Mouse (Mus musculus) liver, embryonic 13.5 days (tissue): ENCODE data around the gene Abca7. TPM values are rescaled to one million over a fixed set of nuclear protein-coding genes. Genes with fewer than 3 reads are reported as not detected.
"Not testable (repeated sequence)": the region's sequence is repeated elsewhere in the genome, so short reads cannot be mapped to it uniquely, and the experiment has no call there.

Experiments
- ATAC-seq: fragments of 200-750 bp; cut with Nextera tagmentation; 2 replicates; pipeline ENCODE4 v1.8.0; 2017; ENCODE audit warnings: low read depth, mild to moderate bottlenecking, moderate number of reproducible peaks, moderate library complexity
- DNase-seq: peaks from one replicate; pipeline ENCODE4 v3.0.0; 2022
- H3K27ac ChIP-seq: fragments of 300-500 bp; sonication (generic); 2 replicates; pipeline ENCODE4 v1.5.1; 2015; ENCODE audit warnings: moderate library complexity, mild to moderate bottlenecking, inconsistent platforms
- H3K27me3 ChIP-seq: fragments of 300-500 bp; sonication (generic); 2 replicates; pipeline ENCODE4 v1.6.1; 2015; ENCODE audit warnings: mild to moderate bottlenecking, inconsistent platforms
- H3K36me3 ChIP-seq: fragments of 300-500 bp; sonication (generic); 2 replicates; pipeline ENCODE4 v1.6.1; 2015; ENCODE audit warnings: mild to moderate bottlenecking, inconsistent platforms
- H3K4me1 ChIP-seq: fragments of 300-500 bp; sonication (generic); replicated peaks from 2 replicates; pipeline ENCODE4 v1.6.1; 2015; ENCODE audit warnings: inconsistent platforms
- H3K4me2 ChIP-seq: fragments of 300-500 bp; sonication (generic); 2 replicates; pipeline ENCODE4 v1.6.1; 2015; ENCODE audit warnings: inconsistent platforms, mild to moderate bottlenecking, moderate library complexity
- H3K4me3 ChIP-seq: fragments of 300-500 bp; sonication (generic); replicated peaks from 2 replicates; pipeline ENCODE4 v1.5.1; 2015; ENCODE audit warnings: mild to moderate bottlenecking, inconsistent platforms
- H3K9ac ChIP-seq: fragments of 300-500 bp; sonication (generic); 2 replicates; pipeline ENCODE4 v1.6.1; 2015; ENCODE audit warnings: mild to moderate bottlenecking, inconsistent platforms
- H3K9me3 ChIP-seq: fragments of 300-500 bp; sonication (generic); replicated peaks from 2 replicates; pipeline ENCODE4 v1.6.1; 2016; ENCODE audit warnings: inconsistent platforms
- WGBS: fragments of 180-500 bp; shearing (Covaris S2); methylation state at CpG from one replicate; pipeline ENCODE4 v1.1.7; 2015; ENCODE audit not compliant: insufficient replicate concordance; 5-methylcytosine and 5-hydroxymethylcytosine counted together
- polyA plus RNA-seq: library from polyadenylated mRNA; unstranded; fragments of >200 nt; fragmentation: Nextera tagmentation; extraction: Ambion mirVana; gene quantifications from 2 replicates; pipeline ENCODE4 v1.2.1, GENCODE M21; 2015

Gene Abca7
- polyA plus RNA-seq, 1 experiment from 2014 or later: 6.3 TPM

- Histone ChIP-seq H3K9me3 (no peaks in the 10 kb centered on the region), H3K4me3 (no peak overlapping the region), H3K27ac (peak overlapping the region; percentile 74), H3K4me1 (peaks cover 53% of the 10 kb centered on the region), H3K36me3 (peaks cover 66% of the 10 kb centered on the region), H3K4me2 (peak overlapping the region; percentile 19; the same call in 1 of the 2 replicates), H3K27me3 (no peaks in the 10 kb centered on the region), H3K9ac (peak overlapping the region; percentile 2; the same call in 1 of the 2 replicates)
- 2% methylated on average over 5 of the region's 5 CpGs for WGBS
- peak; percentile 47 for ATAC-seq
- DNase-seq: no peak
These were observed 36.6 kb downstream of the Abca7 start for GRCm38 (mm10) chr10:80032799-80033480.

GRCm38 (mm10) chr10:80033511-80034391, 37.5 kb downstream of the Abca7 start:
- H3K4me1 ChIP-seq: peaks cover 53% of the 10 kb centered on the region
- H3K4me2 ChIP-seq: no peak overlapping the region
- 18% methylated on average over 9 of the region's 9 CpGs for WGBS
- no peak overlapping the region for H3K4me3 ChIP-seq
- peak overlapping the region; percentile 4; the same call in 1 of the 2 replicates for H3K9ac ChIP-seq
- no peak for DNase-seq
- H3K27ac ChIP-seq: peak overlapping the region; percentile 74
- H3K9me3 ChIP-seq: no peaks in the 10 kb centered on the region
- peak; percentile 24 for ATAC-seq
- H3K36me3 ChIP-seq: peaks cover 67% of the 10 kb centered on the region
- no peaks in the 10 kb centered on the region for H3K27me3 ChIP-seq

GRCm38 (mm10) chr10:80035148-80035547, 38.9 kb downstream of the Abca7 start:
- H3K4me1 ChIP-seq: peaks cover 61% of the 10 kb centered on the region
- H3K9me3 ChIP-seq: no peaks in the 10 kb centered on the region
- H3K27me3 ChIP-seq: no peaks in the 10 kb centered on the region
- DNase-seq (no peak), ATAC-seq (no peak)
- peaks cover 56% of the 10 kb centered on the region for H3K36me3 ChIP-seq
- 0 out of 2 replicates have a peak overlapping the region, but pooled peaks have one; percentile 74 for H3K27ac ChIP-seq
- WGBS: 84% methylated on average over 8 of the region's 8 CpGs
- H3K4me2 ChIP-seq: no peak overlapping the region
- no peak overlapping the region for H3K9ac ChIP-seq
- H3K4me3 ChIP-seq: no peak overlapping the region

- Histone ChIP-seq H3K4me1 (peaks cover 63% of the 10 kb centered on the region), H3K9ac (no peak overlapping the region; the same call in 1 of the 2 replicates), H3K27me3 (no peaks in the 10 kb centered on the region), H3K27ac (no peak overlapping the region; the same call in 1 of the 2 replicates), H3K36me3 (peaks cover 51% of the 10 kb centered on the region), H3K4me2 (no peak overlapping the region), H3K9me3 (no peaks in the 10 kb centered on the region), H3K4me3 (no peak overlapping the region)
- WGBS: 89% methylated on average over 5 of the region's 5 CpGs
- DNase-seq: no peak
- no peak for ATAC-seq
These were observed 39.4 kb downstream of the Abca7 start for GRCm38 (mm10) chr10:80035686-80036085.

GRCm38 (mm10) chr10:80036832-80037231, 40.5 kb downstream of the Abca7 start:
- no peak overlapping the region for H3K4me2 ChIP-seq
- WGBS: 86% methylated on average over 13 of the region's 13 CpGs
- no peak overlapping the region for H3K4me3 ChIP-seq
- no peaks in the 10 kb centered on the region for H3K9me3 ChIP-seq
- peaks cover 42% of the 10 kb centered on the region for H3K36me3 ChIP-seq
- ATAC-seq (no peak), DNase-seq (no peak)
- peaks cover 60% of the 10 kb centered on the region for H3K4me1 ChIP-seq
- no peak overlapping the region for H3K9ac ChIP-seq
- no peaks in the 10 kb centered on the region for H3K27me3 ChIP-seq
- H3K27ac ChIP-seq: no peak overlapping the region

GRCm38 (mm10) chr10:80039559-80039979, 43.3 kb downstream of the Abca7 start, which contains the start of gene Polr2e:
TSS of gene Polr2e (minus strand) at chr10:80039795.
- Histone ChIP-seq H3K27ac (peak within 1 kb of the TSS; percentile 81), H3K4me3 (peak within 1 kb of the TSS; percentile 86), H3K36me3 (peaks cover 39% of the 10 kb centered on the region), H3K27me3 (no peaks in the 10 kb centered on the region), H3K4me1 (peaks cover 39% of the 10 kb centered on the region), H3K9ac (peak within 1 kb of the TSS; percentile 93), H3K9me3 (no peaks in the 10 kb centered on the region), H3K4me2 (peak within 1 kb of the TSS; percentile 93)
- under 1% methylated on average over 40 of the region's 40 CpGs for WGBS
- DNase-seq: peak; percentile 97
- peak; percentile 95 for ATAC-seq

- H3K4me3 ChIP-seq, DNase-seq, H3K9me3 ChIP-seq, H3K27me3 ChIP-seq, H3K4me2 ChIP-seq, ATAC-seq: not testable (repeated sequence)
- WGBS: 78% methylated on average over 8 of the region's 8 CpGs
- Histone ChIP-seq H3K9ac (peak overlapping the region; percentile 22; the same call in 1 of the 2 replicates), H3K36me3 (peaks cover 20% of the 10 kb centered on the region), H3K4me1 (peaks cover 38% of the 10 kb centered on the region), H3K27ac (peak overlapping the region; percentile 43; the same call in 1 of the 2 replicates)
These were observed 45.2 kb downstream of the Abca7 start for GRCm38 (mm10) chr10:80041409-80042060.

- ATAC-seq: no peak
- Histone ChIP-seq H3K27ac (peak overlapping the region; percentile 37; the same call in 1 of the 2 replicates), H3K36me3 (no peaks in the 10 kb centered on the region), H3K9ac (no peak overlapping the region), H3K27me3 (no peaks in the 10 kb centered on the region), H3K4me3 (no peak overlapping the region), H3K4me1 (peaks cover 47% of the 10 kb centered on the region), H3K4me2 (no peak overlapping the region), H3K9me3 (no peaks in the 10 kb centered on the region)
- 78% methylated on average over 4 of the region's 4 CpGs for WGBS
- DNase-seq: peak; percentile 39
These were observed 47.8 kb downstream of the Abca7 start for GRCm38 (mm10) chr10:80044087-80044486.

- not testable (repeated sequence) for H3K36me3 ChIP-seq, H3K27ac ChIP-seq, H3K4me3 ChIP-seq, DNase-seq, H3K9me3 ChIP-seq, ATAC-seq, H3K9ac ChIP-seq, H3K4me2 ChIP-seq, H3K27me3 ChIP-seq
- peaks cover 52% of the 10 kb centered on the region for H3K4me1 ChIP-seq
- WGBS: 75% methylated on average over 4 of the region's 4 CpGs
These were observed 49.1 kb downstream of the Abca7 start for GRCm38 (mm10) chr10:80045364-80045763.

GRCm38 (mm10) chr10:80045766-80046165, 49.5 kb downstream of the Abca7 start:
- Histone ChIP-seq H3K27me3 (no peaks in the 10 kb centered on the region), H3K4me3 (no peak overlapping the region), H3K27ac (no peak overlapping the region), H3K9me3 (no peaks in the 10 kb centered on the region), H3K4me2 (no peak overlapping the region), H3K36me3 (no peaks in the 10 kb centered on the region), H3K4me1 (peaks cover 56% of the 10 kb centered on the region), H3K9ac (no peak overlapping the region)
- no peak for DNase-seq
- WGBS: 65% methylated on average over 5 of the region's 5 CpGs
- ATAC-seq: no peak
